Mouse (Mus musculus): Measurements from ENCODE around the gene Zglp1.

DNA sequence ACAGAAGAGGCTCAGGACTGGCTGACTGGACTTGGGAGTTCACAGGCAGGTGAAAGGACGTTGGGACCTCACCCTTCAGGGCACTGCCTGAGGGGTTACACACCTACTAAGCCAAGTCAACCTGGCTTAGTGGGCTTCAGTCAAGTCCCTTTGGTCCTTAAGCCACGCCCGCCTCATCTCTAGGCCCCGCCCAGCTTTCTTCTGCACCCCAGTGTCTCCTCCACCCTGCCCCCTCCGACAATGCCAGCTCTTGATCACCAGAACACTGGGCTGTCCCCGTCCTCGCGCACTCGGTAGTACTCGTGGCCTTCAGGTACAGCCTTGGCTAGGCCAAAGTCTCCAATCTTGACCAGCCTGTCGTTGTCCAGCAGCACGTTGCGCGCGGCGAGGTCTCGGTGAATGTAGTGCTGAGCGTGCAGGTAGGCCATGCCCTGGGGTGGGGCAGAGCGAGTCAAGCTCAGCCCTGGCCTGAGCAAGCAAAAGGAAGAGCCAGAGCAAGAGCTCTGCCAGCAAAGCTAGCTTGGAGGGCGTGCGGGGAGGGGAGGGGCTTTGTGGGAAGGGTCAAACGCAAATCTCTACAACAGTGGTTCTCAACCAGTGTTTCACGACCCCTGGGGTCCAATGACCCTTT lies 40.8 kb upstream of the Zglp1 start:
- TF ChIP-seq POLR2A (IDR thresholded peaks at IDR 0.05; ENCODE audit: borderline replicate concordance, low read depth, low read length), result no peak
- TF ChIP-seq CTCF (IDR thresholded peaks at IDR 0.05; ENCODE audit: low read depth, low read length), result no peak

Data from bone marrow macrophage, adult 2 months (primary cell).